Mouse (Mus musculus): Measurements from ENCODE around the gene Zcwpw1. TPM values are rescaled to one million over a fixed set of nuclear protein-coding genes. Genes with fewer than 3 reads are reported as not detected.

Gene Zcwpw1
- 2.2 and 3.1 TPM in 2 replicates for polyA plus RNA-seq (2012; rRNA removed)
- polyA plus RNA-seq (2014; fragmentation: Nextera tagmentation; extraction: Ambion mirVana) = 2.1 and 2.4 TPM in 2 replicates

DNA sequence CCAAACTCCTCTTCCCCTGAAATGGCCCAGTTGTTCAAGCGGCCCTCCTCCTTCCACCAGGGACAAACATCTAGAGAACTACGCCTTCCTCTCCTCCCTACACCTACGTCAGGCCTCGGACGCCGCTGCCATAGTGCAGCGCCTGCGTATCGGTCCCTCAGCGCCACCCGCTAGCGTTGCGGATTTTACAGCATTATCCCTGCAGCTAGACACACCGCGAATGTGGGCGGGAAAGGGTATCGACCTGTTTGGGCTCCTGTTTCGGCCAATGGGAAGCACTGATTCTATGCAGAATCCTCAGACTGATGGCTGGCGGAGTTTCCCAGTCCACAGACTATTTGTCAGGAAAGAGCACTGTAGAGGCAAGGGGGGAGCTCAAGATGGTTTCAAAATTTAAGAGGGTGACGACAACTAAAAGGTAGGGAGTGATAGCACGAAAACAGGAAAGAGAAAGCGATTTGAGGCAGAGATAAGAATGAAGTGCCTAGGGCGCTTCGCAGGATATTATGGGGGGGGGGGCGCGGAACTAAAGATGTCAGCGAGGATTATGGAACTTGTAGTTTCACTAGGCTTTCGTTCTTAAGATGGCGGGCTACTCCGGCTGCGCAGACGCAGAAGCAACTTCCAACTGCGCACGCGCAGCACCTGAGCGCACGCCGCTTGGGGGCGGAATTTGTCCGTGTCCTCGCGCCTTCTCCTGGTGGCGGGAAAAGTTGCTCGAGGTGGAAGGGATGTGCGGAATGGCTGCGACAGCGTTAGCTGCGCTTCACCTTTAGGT is at the start of gene Zcwpw1, which contains the start of gene Mepce:
Zcwpw1 (plus strand) TSS at position 648 of the 778 bp plus-strand sequence.
Mepce (minus strand) TSS at position 505 of the 778 bp plus-strand sequence.
- Histone ChIP-seq H3K4me3 (ENCODE audit: insufficient read depth in 1 of 2, low read depth in 2 of 2, low read length in 2 of 2) (peak within 1 kb of the TSS; percentile 85 to 88), H3K27ac (peak within 1 kb of the TSS; percentile 99), H3K4me1 (replicated peaks; ENCODE audit: control insufficient read depth in 2 of 2, insufficient read depth in 2 of 2, low read length in 1 of 2) (peaks cover 8 to 21% of the 10 kb centered on the region in 2 experiments), H3K9me3 (ENCODE audit: control insufficient read depth, low read length) (peaks cover 2% of the 10 kb centered on the region; the same call in 1 of the 2 replicates), H3K4me2 (ENCODE audit: low read depth) (peak within 1 kb of the TSS; percentile 84), H3K27me3 (ENCODE audit: control insufficient read depth, insufficient read depth, low read length) (no peaks in the 10 kb centered on the region), H3K36me3 (replicated peaks; ENCODE audit: control insufficient read depth, insufficient read depth, low read depth) (peaks cover 19% of the 10 kb centered on the region), H3K9ac (replicated peaks) (peak within 1 kb of the TSS; percentile 86)
- DNase-seq (ENCODE audit: low read depth in 3 of 3, low spot score in 3 of 3) (peak; percentile 86 to 92 (median 92)), ATAC-seq (ENCODE audit: insufficient read depth) (peak; percentile 70)
- under 1% methylated on average over 48 of the region's 48 CpGs for WGBS (ENCODE audit: insufficient replicate concordance)
- peak; percentile 89 for TF ChIP-seq CTCF (IDR thresholded peaks at IDR 0.05; ENCODE audit: low read depth)
- TF ChIP-seq EP300 (IDR thresholded peaks at IDR 0.05; ENCODE audit: low read depth) = peak; percentile 18; the same call in 1 of the 2 replicates

DNA sequence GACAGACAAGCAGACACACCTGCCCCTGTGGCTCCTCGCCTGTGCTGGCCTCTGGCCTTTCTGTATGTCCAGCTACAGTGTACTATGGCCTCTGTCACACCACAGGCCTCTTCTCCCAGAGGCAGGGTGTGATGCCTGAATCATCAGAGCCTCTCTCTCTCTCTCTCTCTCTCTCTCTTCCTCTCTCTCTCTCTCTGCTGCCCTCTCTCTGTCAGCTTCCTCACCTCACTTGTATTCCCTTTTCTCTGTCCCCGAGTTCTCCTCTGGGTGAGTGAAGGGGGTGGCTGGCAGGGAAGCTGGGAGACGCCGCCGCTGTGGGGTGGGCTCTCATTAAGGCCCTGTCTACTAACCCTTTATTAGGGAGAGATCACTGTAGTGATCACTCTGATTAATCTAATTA is 49.1 kb upstream of the Zcwpw1 start:
- no peaks in the 10 kb centered on the region for H3K36me3 ChIP-seq (replicated peaks; ENCODE audit: control insufficient read depth, insufficient read depth, low read depth)
- no peak overlapping the region for H3K4me2 ChIP-seq (ENCODE audit: low read depth)
- H3K9ac ChIP-seq (replicated peaks) = no peak overlapping the region
- no peak for DNase-seq (ENCODE audit: low read depth in 3 of 3, low spot score in 3 of 3)
- no peak for TF ChIP-seq EP300 (IDR thresholded peaks at IDR 0.05; ENCODE audit: low read depth)
- TF ChIP-seq CTCF (IDR thresholded peaks at IDR 0.05; ENCODE audit: low read depth) = peak; percentile 53
- peaks cover 10 to 12% of the 10 kb centered on the region in 2 experiments; a peak in 3 of 4 replicates for H3K4me1 ChIP-seq (replicated peaks; ENCODE audit: control insufficient read depth in 2 of 2, insufficient read depth in 2 of 2, low read length in 1 of 2)
- no peak overlapping the region for H3K27ac ChIP-seq
- H3K27me3 ChIP-seq (ENCODE audit: control insufficient read depth, insufficient read depth, low read length) = no peaks in the 10 kb centered on the region
- no peak overlapping the region for H3K4me3 ChIP-seq (ENCODE audit: insufficient read depth in 1 of 2, low read depth in 2 of 2, low read length in 2 of 2)
- WGBS (ENCODE audit: insufficient replicate concordance) = 57% methylated on average over 5 of the region's 5 CpGs
- no peak for ATAC-seq (ENCODE audit: insufficient read depth)
- no peaks in the 10 kb centered on the region for H3K9me3 ChIP-seq (ENCODE audit: control insufficient read depth, low read length)

DNA sequence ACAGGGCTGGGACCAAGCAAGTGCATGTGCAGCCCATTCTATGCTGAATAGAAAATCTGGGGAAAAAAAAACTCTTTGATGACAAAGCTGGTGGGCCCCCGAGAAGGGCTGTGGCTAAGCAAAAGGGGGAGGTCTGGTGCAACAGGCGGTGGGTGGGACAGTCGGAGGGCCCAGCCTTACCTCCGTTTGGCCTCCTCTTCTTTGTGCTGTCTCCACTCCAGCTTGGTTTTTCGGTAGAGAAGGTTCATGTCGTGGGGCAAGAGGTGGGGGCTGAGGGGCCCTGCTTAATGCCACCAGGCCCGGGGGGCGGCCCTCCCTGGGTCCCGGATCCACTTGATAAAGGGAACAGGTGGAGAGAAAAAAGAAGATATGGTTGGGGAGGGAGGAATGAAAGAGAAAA is 48.1 kb upstream of the Zcwpw1 start:
- H3K9me3 ChIP-seq (ENCODE audit: control insufficient read depth, low read length) = no peaks in the 10 kb centered on the region
- DNase-seq (ENCODE audit: low read depth in 3 of 3, low spot score in 3 of 3) (no peak), ATAC-seq (ENCODE audit: insufficient read depth) (no peak)
- no peak overlapping the region for H3K27ac ChIP-seq
- no peaks in the 10 kb centered on the region for H3K27me3 ChIP-seq (ENCODE audit: control insufficient read depth, insufficient read depth, low read length)
- peaks cover 10 to 12% of the 10 kb centered on the region in 2 experiments; a peak in 3 of 4 replicates for H3K4me1 ChIP-seq (replicated peaks; ENCODE audit: control insufficient read depth in 2 of 2, insufficient read depth in 2 of 2, low read length in 1 of 2)
- H3K4me2 ChIP-seq (ENCODE audit: low read depth) = no peak overlapping the region
- H3K4me3 ChIP-seq (ENCODE audit: insufficient read depth in 1 of 2, low read depth in 2 of 2, low read length in 2 of 2) = no peak overlapping the region
- no peaks in the 10 kb centered on the region for H3K36me3 ChIP-seq (replicated peaks; ENCODE audit: control insufficient read depth, insufficient read depth, low read depth)
- TF ChIP-seq EP300 (IDR thresholded peaks at IDR 0.05; ENCODE audit: low read depth) = no peak
- TF ChIP-seq CTCF (IDR thresholded peaks at IDR 0.05; ENCODE audit: low read depth) = no peak
- no peak overlapping the region for H3K9ac ChIP-seq (replicated peaks)
- 41% methylated on average over 9 of the region's 9 CpGs for WGBS (ENCODE audit: insufficient replicate concordance)

DNA sequence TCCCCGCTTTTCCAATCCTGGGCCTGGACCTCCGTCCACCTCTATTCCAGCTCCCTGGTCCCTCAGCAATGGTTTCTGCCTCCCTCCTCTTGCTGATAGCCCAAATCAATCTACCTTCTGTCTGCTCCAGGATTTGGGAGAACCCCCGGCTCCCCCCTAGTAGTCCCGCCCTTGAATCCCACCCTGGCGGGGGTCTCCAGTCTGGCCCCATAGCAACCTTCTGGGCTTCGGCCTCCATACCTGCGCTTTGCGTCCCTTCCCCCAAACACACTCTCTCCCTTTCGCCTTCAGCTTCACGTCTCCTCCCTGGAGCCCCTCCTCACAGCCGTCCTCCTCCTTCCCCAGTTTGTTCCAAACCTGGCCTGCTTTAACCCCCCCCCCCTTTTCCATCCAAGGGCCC is 47.1 kb upstream of the Zcwpw1 start:
- H3K9ac ChIP-seq (replicated peaks) = peak overlapping the region; percentile 74
- peak overlapping the region; percentile 67 for H3K4me3 ChIP-seq (ENCODE audit: insufficient read depth in 1 of 2, low read depth in 2 of 2, low read length in 2 of 2)
- H3K9me3 ChIP-seq (ENCODE audit: control insufficient read depth, low read length) = no peaks in the 10 kb centered on the region
- no peaks in the 10 kb centered on the region for H3K27me3 ChIP-seq (ENCODE audit: control insufficient read depth, insufficient read depth, low read length)
- ATAC-seq (ENCODE audit: insufficient read depth) = no peak
- 46% methylated on average over 11 of the region's 11 CpGs for WGBS (ENCODE audit: insufficient replicate concordance)
- TF ChIP-seq CTCF (IDR thresholded peaks at IDR 0.05; ENCODE audit: low read depth) = no peak
- peaks cover 18 to 20% of the 10 kb centered on the region in 2 experiments for H3K4me1 ChIP-seq (replicated peaks; ENCODE audit: control insufficient read depth in 2 of 2, insufficient read depth in 2 of 2, low read length in 1 of 2)
- DNase-seq (ENCODE audit: low read depth in 3 of 3, low spot score in 3 of 3) = no peak
- no peaks in the 10 kb centered on the region for H3K36me3 ChIP-seq (replicated peaks; ENCODE audit: control insufficient read depth, insufficient read depth, low read depth)
- no peak overlapping the region for H3K27ac ChIP-seq
- peak overlapping the region; percentile 96 for H3K4me2 ChIP-seq (ENCODE audit: low read depth)
